Mouse (Mus musculus) ES-E14 (cell line): ENCODE results near the gene Sctr. TPM values are rescaled to one million over a fixed set of nuclear protein-coding genes. Genes with fewer than 3 reads are reported as not detected.
A peak's percentile ranks its signal among the peaks of the same experiment; 100 is the strongest.

Source experiments
- DNase-seq: peaks from one replicate; pipeline ENCODE4 v3.0.0-alpha.2; 2013; ENCODE audit warnings: low read depth, low spot score
- H3K27ac ChIP-seq: 2 replicates; pipeline ENCODE4 v1.5.1; 2012; ENCODE audit warnings: low read depth, mild to moderate bottlenecking, low read length, moderate library complexity, mixed read lengths; ENCODE audit not compliant: poor library complexity, insufficient read depth, severe bottlenecking
- H3K36me3 ChIP-seq: 2 replicates; pipeline ENCODE4 v1.6.1; 2012; ENCODE audit warnings: mild to moderate bottlenecking, low read length, moderate library complexity, mixed read lengths; ENCODE audit not compliant: control insufficient read depth, poor library complexity, insufficient read depth, severe bottlenecking
- H3K4me1 ChIP-seq, 2 experiments: fragments of 150-350 bp in 1 of 2; sonication (generic) in 1 of 2; 2 replicates each; pipeline ENCODE4 v1.6.1; 2012; ENCODE audit warnings: low read length in 2 of 2, mild to moderate bottlenecking in 1 of 2, mixed read lengths in 1 of 2; ENCODE audit not compliant: control insufficient read depth in 2 of 2, insufficient read depth in 2 of 2, poor library complexity in 1 of 2
- H3K4me3 ChIP-seq, 2 experiments: fragments of 150-350 bp in 1 of 2; sonication (generic) in 1 of 2; 2 replicates each; pipeline ENCODE4 v1.5.1; 2012; ENCODE audit warnings: low read length in 2 of 2, low read depth in 1 of 2, mild to moderate bottlenecking in 1 of 2, mixed read lengths in 1 of 2; ENCODE audit not compliant: insufficient read depth in 1 of 2, poor library complexity in 1 of 2, severe bottlenecking in 1 of 2
- H3K9ac ChIP-seq: 2 replicates; pipeline ENCODE4 v1.6.1; 2012; ENCODE audit warnings: low read depth, mild to moderate bottlenecking, low read length, mixed read lengths; ENCODE audit not compliant: poor library complexity, insufficient read depth, severe bottlenecking
- H3K9me3 ChIP-seq: fragments of 150-350 bp; sonication (generic); 2 replicates; pipeline ENCODE4 v1.6.1; 2012; ENCODE audit warnings: low read depth, mild to moderate bottlenecking, low read length; ENCODE audit not compliant: control insufficient read depth, insufficient read depth
- CHD2 ChIP-seq: IDR thresholded peaks from 2 replicates; pipeline ENCODE4 v1.6.1; 2014; ENCODE audit warnings: mild to moderate bottlenecking, low read depth, low read length, inconsistent platforms
- HCFC1 ChIP-seq: IDR thresholded peaks from 2 replicates; pipeline ENCODE4 v1.6.1; 2012; ENCODE audit warnings: low read length, inconsistent platforms, borderline replicate concordance; ENCODE audit not compliant: insufficient read depth
- MAFK ChIP-seq: IDR thresholded peaks from 2 replicates; pipeline ENCODE4 v1.6.1; 2014; ENCODE audit warnings: mild to moderate bottlenecking, low read depth, low read length, inconsistent platforms; ENCODE audit not compliant: insufficient read depth
- ZC3H11A ChIP-seq: IDR thresholded peaks from 2 replicates; pipeline ENCODE4 v1.6.1; 2012; ENCODE audit warnings: low read depth, mild to moderate bottlenecking, inconsistent platforms, low read length, borderline replicate concordance
- ZNF384 ChIP-seq: IDR thresholded peaks from 2 replicates; pipeline ENCODE4 v1.6.1; 2012; ENCODE audit warnings: low read depth, low read length, inconsistent platforms
- in situ Hi-C, 2 experiments: fragments of 600-800 bp; cut with MboI; formaldehyde crosslinking; loops; one replicate each; pipeline ENCODE4 v1.15.1; 2025; ENCODE audit warnings: low sequenced_read_pairs in 2 of 2, inconsistent platforms in 1 of 2; ENCODE audit not compliant: unreplicated experiment in 2 of 2
- total RNA-seq: library from RNA; depleted of rRNA; stranded (reverse); fragments of 300-350 nt; gene quantifications from 2 replicates; pipeline ENCODE4 v1.2.3, GENCODE M21; 2012

The Sctr gene
- total RNA-seq, 1 experiment: 0.22 TPM

GRCm38 (mm10) chr1:120056236-120056635 lies 49.5 kb downstream of the Sctr start:
- TF ChIP-seq MAFK: no peak
- TF ChIP-seq ZC3H11A: no peak
- TF ChIP-seq HCFC1: no peak
- TF ChIP-seq ZNF384: no peak
- TF ChIP-seq CHD2: no peak
- in situ Hi-C loops: no loop called here
- Histone ChIP-seq H3K9me3 (no peaks in the 10 kb centered on the region), H3K4me3 (no peak overlapping the region), H3K27ac (no peak overlapping the region), H3K9ac (no peak overlapping the region), H3K4me1 (peaks cover 0 to 3% of the 10 kb centered on the region in 2 experiments; a peak in 1 of 4 replicates), H3K36me3 (no peaks in the 10 kb centered on the region)
- no peak for DNase-seq

- Histone ChIP-seq H3K4me3 (no peak overlapping the region), H3K4me1 (peaks cover 0 to 3% of the 10 kb centered on the region in 2 experiments; a peak in 1 of 4 replicates), H3K9ac (no peak overlapping the region), H3K9me3 (no peaks in the 10 kb centered on the region), H3K36me3 (no peaks in the 10 kb centered on the region), H3K27ac (no peak overlapping the region)
- no peak for DNase-seq
- TF ChIP-seq MAFK (peak; percentile 57), HCFC1 (no peak)
- in situ Hi-C loops: no loop called here
Measured at GRCm38 (mm10) chr1:120057044-120057443, 50.4 kb downstream of the Sctr start.

DNA sequence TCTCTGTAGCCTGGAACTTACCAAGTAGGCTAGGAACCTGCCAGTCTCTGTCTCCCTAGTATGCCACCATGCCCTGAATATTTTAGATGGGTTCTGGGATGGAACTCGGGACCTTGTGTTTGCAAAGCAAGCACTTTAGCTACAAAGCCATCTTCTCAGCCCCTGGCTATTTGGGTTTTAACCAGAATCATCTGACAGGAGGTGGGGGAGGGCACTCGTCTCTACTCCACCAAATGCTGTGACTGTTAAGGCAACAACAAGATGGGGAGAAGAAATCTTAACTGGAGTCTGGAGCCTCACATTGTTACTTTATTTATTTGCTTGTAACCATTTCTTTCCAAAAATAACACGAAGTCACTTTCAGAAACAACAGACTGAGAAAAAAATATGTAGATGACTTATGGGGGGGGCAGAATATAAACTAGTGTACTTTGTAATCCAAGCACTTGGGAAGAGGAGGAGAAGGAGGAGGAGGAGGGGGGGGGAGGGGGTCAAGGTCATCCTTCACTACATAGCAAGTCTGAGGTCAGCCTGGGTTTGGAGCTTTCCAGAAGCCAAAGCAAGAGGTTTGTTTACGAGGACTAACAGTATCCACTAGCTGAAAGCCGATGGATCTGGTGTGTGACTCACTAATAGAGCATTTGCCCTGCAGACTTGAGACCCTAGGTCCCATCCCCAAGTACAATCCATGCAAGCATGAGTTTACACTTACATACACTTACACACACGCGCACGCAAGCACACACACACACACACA lies 51.2 kb downstream of the Sctr start:
- Histone ChIP-seq H3K4me1 (peaks cover 0 to 3% of the 10 kb centered on the region in 2 experiments; a peak in 1 of 4 replicates), H3K36me3 (no peaks in the 10 kb centered on the region), H3K27ac (no peak overlapping the region), H3K9ac (no peak overlapping the region), H3K9me3 (no peaks in the 10 kb centered on the region), H3K4me3 (no peak overlapping the region)
- DNase-seq: no peak
- no peak for TF ChIP-seq ZC3H11A
- TF ChIP-seq MAFK: no peak
- TF ChIP-seq CHD2: no peak
- no peak for TF ChIP-seq HCFC1
- no peak for TF ChIP-seq ZNF384
- in situ Hi-C loops: no loop called here

DNA sequence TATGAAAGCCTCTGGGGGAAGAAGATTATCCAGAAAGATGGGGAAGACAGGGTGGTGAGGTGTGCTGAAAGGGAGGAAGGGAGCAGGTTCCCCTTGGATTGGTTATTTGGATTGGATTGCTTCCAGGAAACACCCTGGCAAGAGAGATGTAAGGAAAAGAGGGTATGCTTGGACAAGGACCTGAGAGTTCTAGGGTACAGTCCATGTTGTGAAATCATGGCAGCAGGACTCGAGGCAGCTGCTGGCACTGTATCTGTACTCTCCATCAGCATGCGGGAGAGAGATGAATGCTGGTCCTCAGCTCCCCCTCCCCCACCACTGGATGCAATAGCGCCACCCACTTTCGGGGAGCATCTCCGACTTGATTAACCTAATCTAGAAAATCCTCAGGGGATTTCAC lies 54.0 kb downstream of the Sctr start:
- peaks cover 0 to 6% of the 10 kb centered on the region in 2 experiments; a peak in 2 of 4 replicates for H3K4me1 ChIP-seq
- H3K36me3 ChIP-seq: no peaks in the 10 kb centered on the region
- DNase-seq: no peak
- in situ Hi-C loops: no loop called here
- H3K9me3 ChIP-seq: no peaks in the 10 kb centered on the region
- H3K4me3 ChIP-seq: no peak overlapping the region
- H3K27ac ChIP-seq: no peak overlapping the region
- no peak overlapping the region for H3K9ac ChIP-seq
- TF ChIP-seq ZNF384 (no peak), ZC3H11A (no peak), MAFK (no peak), HCFC1 (no peak), CHD2 (no peak)
